Mouse (Mus musculus) lung, postnatal 0 days (tissue): ENCODE results near the gene Stk38. TPM values are rescaled to one million over a fixed set of nuclear protein-coding genes. Genes with fewer than 3 reads are reported as not detected.
"Not testable (repeated sequence)": the region's sequence is repeated elsewhere in the genome, so short reads cannot be mapped to it uniquely, and the experiment has no call there.

Experiments used
- ATAC-seq: fragments of 200-750 bp; cut with Nextera tagmentation; 2 replicates; pipeline ENCODE4 v1.8.0; 2017; ENCODE audit warnings: moderate library complexity
- DNase-seq: peaks from one replicate; pipeline ENCODE4 v3.0.0-alpha.2; 2016; ENCODE audit warnings: low spot score
- H3K27ac ChIP-seq: fragments of 300-500 bp; sonication (generic); 2 replicates; pipeline ENCODE4 v1.5.1; 2014; ENCODE audit warnings: antibody characterized with exemption, mild to moderate bottlenecking, low read length, mixed read lengths
- H3K27me3 ChIP-seq: fragments of 300-500 bp; sonication (generic); replicated peaks from 2 replicates; pipeline ENCODE4 v1.6.1; 2014; ENCODE audit warnings: low read length, mixed read lengths; ENCODE audit not compliant: insufficient read depth
- H3K36me3 ChIP-seq: fragments of 300-500 bp; sonication (generic); 2 replicates; pipeline ENCODE4 v1.6.1; 2014; ENCODE audit warnings: low read length, mixed read lengths; ENCODE audit not compliant: insufficient read depth
- H3K4me1 ChIP-seq: fragments of 300-500 bp; sonication (generic); 2 replicates; pipeline ENCODE4 v1.6.1; 2014; ENCODE audit warnings: antibody characterized with exemption, low read depth, low read length, mixed read lengths; ENCODE audit not compliant: insufficient read depth
- H3K4me2 ChIP-seq: fragments of 300-500 bp; sonication (generic); replicated peaks from 2 replicates; pipeline ENCODE4 v1.6.1; 2014; ENCODE audit warnings: low read depth, mild to moderate bottlenecking, low read length, moderate library complexity, mixed read lengths
- H3K4me3 ChIP-seq: fragments of 300-500 bp; sonication (generic); 2 replicates; pipeline ENCODE4 v1.5.1; 2014; ENCODE audit warnings: low read depth, low read length
- H3K9ac ChIP-seq: fragments of 300-500 bp; sonication (generic); replicated peaks from 2 replicates; pipeline ENCODE4 v1.6.1; 2014; ENCODE audit warnings: low read depth, mild to moderate bottlenecking
- H3K9me3 ChIP-seq: fragments of 300-500 bp; sonication (generic); 2 replicates; pipeline ENCODE4 v1.6.1; 2016; ENCODE audit warnings: low read length, mixed read lengths
- CTCF ChIP-seq: IDR thresholded peaks from 2 replicates; pipeline ENCODE4 v1.5.1; 2016; ENCODE audit warnings: antibody characterized with exemption, mild to moderate bottlenecking
- EP300 ChIP-seq: IDR thresholded peaks from 2 replicates; pipeline ENCODE4 v1.6.1; 2016; ENCODE audit warnings: antibody characterized with exemption, mild to moderate bottlenecking, control low read depth
- WGBS: fragments of 180-500 bp; shearing (Covaris S2); extraction: QIAGEN DNeasy Blood & Tissue Kit; methylation state at CpG from one replicate; pipeline ENCODE4 v1.1.7; 2014; 5-methylcytosine and 5-hydroxymethylcytosine counted together
- polyA plus RNA-seq: library from polyadenylated mRNA; unstranded; fragments of >200 nt; fragmentation: Nextera tagmentation; extraction: Ambion mirVana; gene quantifications from 2 replicates; pipeline ENCODE4 v1.2.1, GENCODE M21; 2015

The Stk38 gene
- polyA plus RNA-seq, 1 experiment from 2014 or later, result 61.1 TPM

- peaks cover 43% of the 10 kb centered on the region for H3K36me3 ChIP-seq
- no peaks in the 10 kb centered on the region for H3K4me1 ChIP-seq
- H3K27ac ChIP-seq, result no peak overlapping the region
- TF ChIP-seq CTCF (no peak), EP300 (no peak)
- H3K4me2 ChIP-seq, result no peak overlapping the region
- ATAC-seq, result no peak
- no peak overlapping the region for H3K4me3 ChIP-seq
- DNase-seq, result no peak
- H3K9ac ChIP-seq, result no peak overlapping the region
- H3K27me3 ChIP-seq, result no peaks in the 10 kb centered on the region
- no peaks in the 10 kb centered on the region for H3K9me3 ChIP-seq
- 81% methylated on average over 3 of the region's 3 CpGs for WGBS
These were observed 35.8 kb upstream of the Stk38 start for GRCm38 (mm10) chr17:29043583-29043982.

- H3K4me1 ChIP-seq, result no peaks in the 10 kb centered on the region
- DNase-seq (no peak), ATAC-seq (no peak)
- H3K9ac ChIP-seq, result no peak overlapping the region
- H3K27ac ChIP-seq, result no peak overlapping the region
- no peaks in the 10 kb centered on the region for H3K27me3 ChIP-seq
- H3K36me3 ChIP-seq, result peaks cover 46% of the 10 kb centered on the region
- TF ChIP-seq CTCF (no peak), EP300 (no peak)
- no peaks in the 10 kb centered on the region for H3K9me3 ChIP-seq
- no peak overlapping the region for H3K4me2 ChIP-seq
- H3K4me3 ChIP-seq, result no peak overlapping the region
These were observed 34.8 kb upstream of the Stk38 start for GRCm38 (mm10) chr17:29042569-29042968.

- H3K9me3 ChIP-seq, H3K9ac ChIP-seq, H3K4me2 ChIP-seq, H3K4me1 ChIP-seq, H3K27me3 ChIP-seq, H3K4me3 ChIP-seq, DNase-seq, H3K27ac ChIP-seq, ATAC-seq: not testable (repeated sequence)
- WGBS, result 58% methylated on average over 3 of the region's 3 CpGs
- H3K36me3 ChIP-seq, result peaks cover 47% of the 10 kb centered on the region
These were observed 33.8 kb upstream of the Stk38 start for GRCm38 (mm10) chr17:29041632-29042031.

- ATAC-seq (no peak), DNase-seq (no peak)
- TF ChIP-seq EP300, result no peak
- no peak for TF ChIP-seq CTCF
- 59% methylated on average over 11 of the region's 11 CpGs for WGBS
- H3K9ac ChIP-seq, result no peak overlapping the region
- no peak overlapping the region for H3K4me2 ChIP-seq
- H3K4me3 ChIP-seq, result no peak overlapping the region
- no peak overlapping the region for H3K27ac ChIP-seq
- no peaks in the 10 kb centered on the region for H3K9me3 ChIP-seq
- no peaks in the 10 kb centered on the region; the same call in 1 of the 2 replicates for H3K4me1 ChIP-seq
- H3K36me3 ChIP-seq, result peaks cover 45% of the 10 kb centered on the region
- H3K27me3 ChIP-seq, result no peaks in the 10 kb centered on the region
These were observed 31.6 kb upstream of the Stk38 start for GRCm38 (mm10) chr17:29039351-29039750.

GRCm38 (mm10) chr17:29035506-29035905, 27.7 kb upstream of the Stk38 start:
- H3K4me3 ChIP-seq, result peak overlapping the region; percentile 16; the same call in 1 of the 2 replicates
- H3K9ac ChIP-seq, result no peak overlapping the region
- ATAC-seq (no peak), DNase-seq (no peak)
- H3K4me2 ChIP-seq, result peak overlapping the region; percentile 63
- H3K27me3 ChIP-seq, result no peaks in the 10 kb centered on the region
- no peaks in the 10 kb centered on the region for H3K9me3 ChIP-seq
- no peak overlapping the region for H3K27ac ChIP-seq
- peaks cover 4% of the 10 kb centered on the region; the same call in 1 of the 2 replicates for H3K4me1 ChIP-seq
- TF ChIP-seq CTCF (no peak), EP300 (no peak)
- peaks cover 27% of the 10 kb centered on the region for H3K36me3 ChIP-seq

- peak; percentile 60 for DNase-seq
- Histone ChIP-seq H3K36me3 (peaks cover 15% of the 10 kb centered on the region; the same call in 1 of the 2 replicates), H3K27ac (peak overlapping the region; percentile 97)
These were observed 26.5 kb upstream of the Stk38 start for GRCm38 (mm10) chr17:29034264-29034663.

GRCm38 (mm10) chr17:29033569-29034061, 25.8 kb upstream of the Stk38 start:
- H3K36me3 ChIP-seq, result peaks cover 8% of the 10 kb centered on the region; the same call in 1 of the 2 replicates
- peak overlapping the region; percentile 96 for H3K9ac ChIP-seq
- peak overlapping the region; percentile 63 for H3K4me2 ChIP-seq
- no peak for ATAC-seq
- no peak for DNase-seq
- H3K9me3 ChIP-seq, result no peaks in the 10 kb centered on the region
- H3K4me3 ChIP-seq, result peak overlapping the region; percentile 91
- TF ChIP-seq CTCF (no peak), EP300 (no peak)
- 0% methylated on average over 6 of the region's 6 CpGs for WGBS
- peaks cover 4% of the 10 kb centered on the region; the same call in 1 of the 2 replicates for H3K4me1 ChIP-seq
- H3K27ac ChIP-seq, result peak overlapping the region; percentile 97
- H3K27me3 ChIP-seq, result no peaks in the 10 kb centered on the region

More at GRCm38 (mm10) chr17:29034264-29034663, 26.5 kb upstream of the Stk38 start:
- TF ChIP-seq EP300, result no peak
- TF ChIP-seq CTCF, result no peak
- Histone ChIP-seq H3K9ac (peak overlapping the region; percentile 96), H3K4me1 (peaks cover 4% of the 10 kb centered on the region; the same call in 1 of the 2 replicates), H3K27me3 (no peaks in the 10 kb centered on the region), H3K4me2 (peak overlapping the region; percentile 63), H3K9me3 (no peaks in the 10 kb centered on the region), H3K4me3 (peak overlapping the region; percentile 91)
- ATAC-seq, result no peak
